ENCODE assay signal across 8 mouse cellular contexts in the genomic region with DNA sequence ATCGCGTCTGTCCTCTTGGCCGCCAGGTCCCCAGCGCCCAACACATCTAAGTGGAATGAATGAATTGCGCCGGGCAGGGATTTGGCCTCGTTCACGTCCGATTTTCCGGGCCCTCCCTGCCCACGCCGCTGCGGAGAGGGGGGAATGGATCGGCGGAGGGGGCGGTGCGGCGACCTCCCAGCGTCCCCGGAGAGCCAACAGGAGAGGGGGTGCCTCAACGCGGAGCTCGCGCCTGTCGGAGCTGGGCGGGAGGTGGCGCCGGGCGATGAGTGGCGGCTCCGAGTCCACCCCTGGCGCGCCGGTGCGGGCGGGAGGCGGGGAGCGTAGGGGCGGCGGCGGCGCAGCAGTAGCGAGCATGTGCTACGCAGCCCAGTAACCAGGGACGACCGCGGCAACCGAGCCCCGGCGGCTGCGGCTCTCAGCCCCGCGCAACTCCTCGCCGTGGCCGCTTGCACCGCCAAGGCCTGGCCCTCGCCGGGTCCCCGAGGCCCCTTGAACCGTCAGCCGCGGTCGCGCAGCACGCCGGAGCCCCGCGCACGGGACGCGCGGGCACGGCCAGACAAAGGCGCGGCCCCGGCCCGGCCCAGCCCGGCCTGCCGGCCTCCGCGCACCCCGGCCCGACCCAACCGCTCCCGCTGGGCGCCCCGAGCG. TPM values are rescaled to one million over a fixed set of nuclear protein-coding genes. Genes with fewer than 3 reads are reported as not detected.
DNase-seq lines count a peak whose midpoint lies in the region; ATAC-seq and TF ChIP-seq lines count a peak whose summit lies in the region.

A gene (plus strand): TSS at position 333 of the 651 bp plus-strand sequence.

- POLR2A ChIA-PET in Patski (lab: Charles Lee): interaction anchor here (0.8 kb wide), 1 partner anchor 11 kb away, joined by 3 read pairs; no protein-coding TSS in a partner anchor

- DNase-seq in Patski (ENCODE audit: low read depth, low spot score): no peak
- DNase-seq in cerebellum, postnatal 10 days: peak; percentile 85 to 89
- peak; percentile 55 to 77 for DNase-seq in frontal cortex, postnatal 25 days (ENCODE audit: low spot score in 2 of 2)
- peak; percentile 83 to 89 for DNase-seq in layer of hippocampus, postnatal 14 days (ENCODE audit: low spot score in 2 of 2)
- DNase-seq in ovary, postnatal 14 days (ENCODE audit: low spot score): peak; percentile 55

- peak within 1 kb of the TSS; percentile 92 for H3K27ac ChIP-seq in hindbrain, embryonic 12.5 days
- no peak within 1 kb of the TSS for H3K27ac ChIP-seq in lung, embryonic 16.5 days (ENCODE audit: low read length)

- no peaks in the 10 kb centered on the region for H3K27me3 ChIP-seq in Patski
- H3K27me3 ChIP-seq in hindbrain, embryonic 12.5 days: peaks cover 25% of the 10 kb centered on the region
- H3K27me3 ChIP-seq in lung, embryonic 16.5 days (ENCODE audit: control insufficient read depth, insufficient read depth, low read depth, low read length): peaks cover 6% of the 10 kb centered on the region

- ATAC-seq in Patski: peak; percentile 76
- peak; percentile 83 for ATAC-seq in hindbrain, embryonic 12.5 days (ENCODE audit: low FRiP score)
- peak; percentile 89 for ATAC-seq in lung, embryonic 16.5 days (ENCODE audit: low read depth)
- no peak for ATAC-seq in monocyte, adult 5-6 weeks (replicated peaks; ENCODE audit: insufficient number of reproducible peaks, low FRiP score, low TSS enrichment, poor library complexity, severe bottlenecking)

- peak within 1 kb of the TSS; percentile 93 for H3K4me3 ChIP-seq in hindbrain, embryonic 12.5 days
- peak within 1 kb of the TSS; percentile 74 for H3K4me3 ChIP-seq in lung, embryonic 16.5 days (ENCODE audit: low read length)

- H3K9me3 ChIP-seq in hindbrain, embryonic 12.5 days (replicated peaks): no peaks in the 10 kb centered on the region
- no peaks in the 10 kb centered on the region for H3K9me3 ChIP-seq in lung, embryonic 16.5 days (ENCODE audit: control insufficient read depth, low read length)

- peaks cover 5% of the 10 kb centered on the region; the same call in 1 of the 2 replicates for H3K36me3 ChIP-seq in hindbrain, embryonic 12.5 days
- no peaks in the 10 kb centered on the region for H3K36me3 ChIP-seq in lung, embryonic 16.5 days (ENCODE audit: control insufficient read depth, insufficient read depth, low read length)

- peak within 1 kb of the TSS; percentile 77 for H3K4me2 ChIP-seq in hindbrain, embryonic 12.5 days (replicated peaks)
- peak within 1 kb of the TSS; percentile 100 for H3K4me2 ChIP-seq in lung, embryonic 16.5 days (ENCODE audit: low read depth, low read length)

- in situ Hi-C loops in Patski (cut with MboI; ENCODE audit: low pct_unique_long_range_greater_than_20kb): no loop called here

- H3K9ac ChIP-seq in hindbrain, embryonic 12.5 days: peak within 1 kb of the TSS; percentile 99
- H3K9ac ChIP-seq in lung, embryonic 16.5 days (ENCODE audit: low read length): peak within 1 kb of the TSS; percentile 81

- H3K4me1 ChIP-seq in hindbrain, embryonic 12.5 days: peaks cover 49% of the 10 kb centered on the region
- H3K4me1 ChIP-seq in lung, embryonic 16.5 days (replicated peaks; ENCODE audit: control insufficient read depth, insufficient read depth, low read length): peaks cover 23% of the 10 kb centered on the region

- WGBS in hindbrain, embryonic 12.5 days: 1% methylated on average over 77 of the region's 89 CpGs
- under 1% methylated on average over 67 of the region's 89 CpGs for WGBS in lung, embryonic 16.5 days

- no peak for TF ChIP-seq CTCF in Patski (IDR thresholded peaks at IDR 0.05)

- CTCF ChIA-PET in Patski (lab: Charles Lee): no interaction called here

RNA-seq across cellular contexts. Expression of the gene that starts here (rescaled TPM):
- polyA plus RNA-seq in Patski (2021): 29.7 TPM
- 99.8 and 107 TPM in 2 replicates for polyA plus RNA-seq in hindbrain, embryonic 12.5 days (2016; fragmentation: Nextera tagmentation; extraction: Ambion mirVana)
- total RNA-seq in layer of hippocampus, postnatal 14 days (2021): 100 to 1,000 TPM; 173 to 197 TPM
- polyA plus RNA-seq in lung, embryonic 16.5 days (2015; fragmentation: Nextera tagmentation; extraction: Ambion mirVana): 10.5 and 11.8 TPM in 2 replicates
- total RNA-seq in monocyte, adult 5-6 weeks (2017): not detected in 3 replicates

Comparison
In these comparisons a context has a peak if more than half of its experiments do, and no peak if none do; other contexts are left out.
1. RNA of the gene that starts here (total RNA-seq): 173 to 197 TPM in layer of hippocampus, postnatal 14 days; not detected in monocyte, adult 5-6 weeks; every median in the first group is over 100 times any median in the second.